Mouse (Mus musculus) c-Kit-negative CD71-positive TER-119-positive erythroid progenitor cells, embryonic 14.5 days (primary cell): ENCODE results near the gene Enah.

ENCODE experiments used
- DNase-seq: peaks from one replicate; pipeline ENCODE4 v3.0.0-alpha.2; 2013; ENCODE audit warnings: low read depth, low spot score

Gene Enah

DNA sequence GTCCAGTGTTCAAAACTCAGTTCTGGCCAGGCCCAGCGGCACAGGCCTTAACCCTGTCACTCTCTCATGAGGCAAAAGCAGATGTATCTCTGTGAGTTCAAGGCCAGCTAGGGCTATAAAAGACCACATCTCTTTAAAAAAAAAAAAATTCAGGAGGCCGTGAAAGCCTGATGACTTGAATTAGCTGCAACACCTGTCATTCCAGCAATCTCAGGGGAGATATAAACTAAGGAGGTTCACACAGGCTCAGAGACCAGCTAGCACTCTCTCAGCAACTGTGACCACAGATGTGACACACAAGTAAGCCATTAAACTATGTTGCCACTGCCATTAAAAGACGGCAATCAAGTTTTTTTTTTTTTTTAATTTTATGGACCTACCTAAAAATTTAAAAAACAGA is 56.0 kb downstream of the Enah start:
- DNase-seq: no peak

DNA sequence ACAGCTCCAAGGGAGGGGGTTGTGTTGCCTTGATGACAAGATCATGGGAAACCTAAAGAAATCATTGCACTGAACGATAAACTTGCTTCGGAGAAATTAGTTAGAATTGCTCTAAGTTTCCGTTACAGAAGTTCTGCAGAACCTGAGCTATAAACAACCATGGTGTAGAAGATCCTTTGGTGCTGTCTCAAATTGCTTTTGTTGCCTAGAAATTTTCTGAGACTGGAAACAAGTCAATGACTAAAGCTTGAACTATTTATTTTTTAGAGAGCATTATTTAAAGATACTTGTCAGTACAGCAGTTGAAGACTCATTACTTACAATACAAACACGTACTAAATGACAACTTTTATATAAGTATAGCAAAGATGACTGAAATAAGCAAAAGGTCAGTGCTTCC is 56.4 kb downstream of the Enah start:
- DNase-seq: no peak

DNA sequence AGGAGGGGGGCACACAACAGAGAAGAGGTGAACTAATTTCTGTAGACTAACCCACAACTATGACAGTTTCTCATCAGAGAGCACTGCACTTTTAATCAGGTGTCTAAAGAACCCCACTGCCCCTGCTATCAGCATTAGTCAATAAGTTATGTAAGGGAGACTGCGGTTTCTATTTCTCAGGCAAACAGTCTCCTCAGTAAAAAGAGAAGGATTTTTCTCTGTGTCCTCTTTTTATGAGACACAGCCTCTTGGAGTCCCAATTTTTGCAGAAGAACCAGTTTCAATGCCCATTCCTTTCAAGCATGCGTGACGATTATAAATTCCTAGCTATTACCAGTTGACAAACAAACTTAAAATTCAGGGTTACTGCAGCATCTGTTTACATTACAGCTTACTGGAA is 59.4 kb downstream of the Enah start:
- no peak for DNase-seq

DNA sequence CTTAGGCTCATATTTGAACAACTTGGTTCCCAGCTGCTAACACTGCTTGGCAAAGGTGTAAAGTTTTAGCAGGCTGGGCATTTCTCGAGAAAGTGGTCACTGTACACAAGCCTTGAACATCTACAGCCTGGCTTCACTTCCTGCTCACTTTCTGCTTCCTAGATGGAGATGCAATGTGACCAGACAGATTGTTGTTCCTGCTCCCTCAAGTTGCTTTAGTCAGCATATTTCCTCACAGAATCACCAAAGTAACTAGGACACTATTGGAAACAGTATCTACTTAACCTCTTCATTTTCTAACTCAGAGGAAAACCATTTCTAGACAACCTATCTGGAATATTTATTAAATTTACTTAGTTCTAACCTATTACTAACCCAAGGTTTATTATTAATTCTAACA is 61.4 kb downstream of the Enah start:
- no peak for DNase-seq

DNA sequence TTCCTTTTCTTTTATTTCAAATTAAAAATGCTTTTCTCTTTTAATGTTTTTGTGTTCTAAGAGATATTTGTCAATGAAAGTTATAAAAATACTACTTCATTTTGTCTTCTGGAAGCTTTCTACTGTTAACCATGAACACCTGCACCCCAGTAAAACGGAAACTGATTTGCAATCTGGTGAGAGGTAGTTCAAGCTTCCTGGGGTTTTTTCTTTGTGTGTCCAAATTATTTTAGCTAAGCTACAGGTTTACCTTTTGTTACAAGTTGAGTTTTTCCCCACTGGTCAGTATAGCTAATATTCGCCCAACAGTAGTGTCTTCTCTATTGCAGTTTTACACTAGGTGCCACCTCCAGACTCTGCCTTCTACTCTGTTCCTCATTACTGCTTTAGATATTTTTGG is 62.1 kb downstream of the Enah start:
- no peak for DNase-seq

DNA sequence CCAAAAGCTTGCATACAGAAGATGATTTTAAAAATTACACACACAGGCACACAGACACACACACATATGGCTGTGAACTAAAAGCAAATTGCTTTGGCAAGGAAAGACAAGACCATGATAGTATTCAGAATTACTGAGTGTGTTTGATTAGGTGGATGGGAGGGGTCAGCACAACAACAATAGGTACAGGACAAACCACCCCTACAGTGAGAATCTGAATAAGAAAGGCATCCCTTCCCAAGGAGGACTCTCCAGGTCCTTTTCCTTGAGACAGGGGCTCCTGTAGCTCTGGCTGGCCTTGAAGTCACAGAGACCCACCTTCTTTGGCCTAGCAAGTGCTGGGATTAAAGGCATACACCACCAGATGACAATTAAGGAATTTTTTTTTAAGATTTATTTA is 66.2 kb downstream of the Enah start:
- no peak for DNase-seq

DNA sequence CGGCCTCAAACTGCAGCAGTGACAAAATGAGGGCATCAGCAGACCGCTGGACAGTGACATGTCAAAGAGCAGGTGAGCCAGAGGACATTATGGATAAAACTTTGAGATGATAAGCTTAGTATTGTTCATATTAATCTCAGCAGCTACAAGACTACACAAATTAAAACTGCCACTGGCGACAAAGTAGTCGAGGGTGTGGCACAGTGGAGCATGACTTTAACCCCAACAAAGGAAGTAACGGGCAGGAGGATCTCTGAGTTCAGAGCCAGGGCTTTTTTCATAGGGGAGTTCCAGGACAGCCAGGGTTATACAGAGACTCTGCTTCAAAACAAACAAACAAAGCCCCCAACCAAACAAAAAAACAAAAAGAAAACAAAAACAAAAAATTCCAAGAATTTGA is 68.5 kb downstream of the Enah start:
- no peak for DNase-seq

DNA sequence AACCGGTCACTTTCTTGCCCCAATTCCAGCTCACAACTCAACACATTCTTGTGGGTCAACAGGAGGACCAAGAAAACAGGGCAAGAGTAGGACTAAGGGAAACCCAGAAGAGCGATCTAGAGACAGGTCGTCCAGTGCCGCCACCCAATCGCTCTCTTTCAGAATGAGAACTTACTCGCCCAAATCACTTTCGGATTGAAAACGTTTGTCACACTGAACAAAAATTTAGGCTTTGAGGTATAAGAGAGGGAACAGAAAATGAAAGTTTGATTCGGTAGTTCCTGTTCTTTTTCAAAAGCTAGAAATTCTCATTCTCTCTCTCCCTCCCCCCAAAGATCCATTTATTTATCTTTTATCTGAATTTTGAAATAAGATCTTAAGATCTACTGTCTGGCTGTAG is 69.1 kb downstream of the Enah start:
- DNase-seq: no peak

DNA sequence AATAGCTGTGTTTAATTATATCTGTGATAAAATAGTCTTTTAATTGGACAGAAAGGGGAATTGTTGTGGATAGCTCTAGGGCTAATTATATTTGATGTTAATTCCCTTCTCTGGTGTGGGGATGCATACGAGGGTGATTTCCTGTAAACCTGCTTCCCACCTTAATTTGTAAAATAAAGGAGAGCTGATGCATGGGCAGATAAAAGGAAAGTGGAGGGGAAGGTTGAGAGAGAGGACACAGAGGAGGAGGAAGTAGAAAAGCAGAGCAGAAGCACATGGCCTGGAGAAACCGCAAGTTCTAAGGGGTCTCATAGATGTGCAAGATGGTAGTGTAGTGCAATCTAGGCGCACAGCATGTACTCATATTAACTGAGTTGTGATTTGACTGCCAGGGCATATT is 71.6 kb downstream of the Enah start:
- no peak for DNase-seq

DNA sequence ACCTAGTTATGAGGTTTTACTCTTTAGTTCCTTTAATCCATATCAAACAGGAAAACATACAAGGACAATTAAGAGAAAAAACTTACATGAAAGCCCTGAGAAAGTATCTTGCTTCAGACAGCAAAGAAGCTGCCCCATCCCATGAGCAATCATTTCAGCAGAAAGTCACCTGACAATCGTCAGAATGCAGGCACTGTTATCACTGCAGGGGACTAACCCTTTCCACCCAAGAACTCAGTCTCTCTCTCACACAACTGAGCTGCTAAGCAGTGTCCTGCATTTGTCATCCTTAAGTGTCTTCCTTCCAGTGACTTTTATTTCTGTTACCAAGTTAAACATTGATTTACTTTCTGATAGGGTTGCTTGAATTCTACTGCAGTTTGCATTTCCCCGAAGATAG is 82.7 kb downstream of the Enah start:
- no peak for DNase-seq

DNA sequence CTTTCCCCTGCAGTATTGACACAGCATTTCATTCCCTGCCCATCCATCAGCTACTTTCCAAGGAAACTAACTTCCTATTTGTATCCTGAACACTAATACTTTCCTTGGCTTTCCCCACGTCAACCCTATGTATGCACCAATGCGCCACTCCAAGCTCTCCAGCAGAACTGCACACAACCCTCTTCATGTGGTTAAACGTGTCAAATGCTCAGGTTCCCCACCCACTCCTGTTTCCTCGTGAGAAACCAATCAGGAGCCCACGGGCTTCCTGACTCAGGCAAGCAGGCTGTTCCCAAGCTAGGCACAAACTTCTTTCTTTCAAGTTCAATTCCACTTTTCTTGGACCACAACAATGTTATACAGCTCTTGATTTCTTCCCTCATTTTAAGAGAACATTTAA is 91.4 kb downstream of the Enah start:
- DNase-seq: no peak

DNA sequence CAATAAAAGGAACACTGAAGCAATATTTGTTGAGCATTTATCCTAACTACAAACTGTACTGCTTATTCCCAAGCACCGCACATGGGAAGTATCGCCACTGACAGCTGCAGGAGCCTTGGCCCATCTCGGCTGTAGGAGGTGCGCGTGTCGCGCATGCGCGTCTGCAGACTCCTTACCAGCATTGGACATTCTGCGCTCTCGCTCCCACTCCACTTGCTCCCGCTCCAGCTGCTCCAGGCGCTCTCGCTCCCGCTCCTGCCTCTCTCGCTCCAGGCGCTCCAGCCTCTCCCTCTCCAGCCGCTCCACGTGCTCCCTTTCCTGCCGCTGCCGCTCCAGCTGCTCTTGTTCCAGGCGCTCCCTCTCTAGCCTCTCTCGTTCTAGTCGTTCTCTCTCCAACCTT is 96.4 kb downstream of the Enah start:
- DNase-seq: no peak

DNA sequence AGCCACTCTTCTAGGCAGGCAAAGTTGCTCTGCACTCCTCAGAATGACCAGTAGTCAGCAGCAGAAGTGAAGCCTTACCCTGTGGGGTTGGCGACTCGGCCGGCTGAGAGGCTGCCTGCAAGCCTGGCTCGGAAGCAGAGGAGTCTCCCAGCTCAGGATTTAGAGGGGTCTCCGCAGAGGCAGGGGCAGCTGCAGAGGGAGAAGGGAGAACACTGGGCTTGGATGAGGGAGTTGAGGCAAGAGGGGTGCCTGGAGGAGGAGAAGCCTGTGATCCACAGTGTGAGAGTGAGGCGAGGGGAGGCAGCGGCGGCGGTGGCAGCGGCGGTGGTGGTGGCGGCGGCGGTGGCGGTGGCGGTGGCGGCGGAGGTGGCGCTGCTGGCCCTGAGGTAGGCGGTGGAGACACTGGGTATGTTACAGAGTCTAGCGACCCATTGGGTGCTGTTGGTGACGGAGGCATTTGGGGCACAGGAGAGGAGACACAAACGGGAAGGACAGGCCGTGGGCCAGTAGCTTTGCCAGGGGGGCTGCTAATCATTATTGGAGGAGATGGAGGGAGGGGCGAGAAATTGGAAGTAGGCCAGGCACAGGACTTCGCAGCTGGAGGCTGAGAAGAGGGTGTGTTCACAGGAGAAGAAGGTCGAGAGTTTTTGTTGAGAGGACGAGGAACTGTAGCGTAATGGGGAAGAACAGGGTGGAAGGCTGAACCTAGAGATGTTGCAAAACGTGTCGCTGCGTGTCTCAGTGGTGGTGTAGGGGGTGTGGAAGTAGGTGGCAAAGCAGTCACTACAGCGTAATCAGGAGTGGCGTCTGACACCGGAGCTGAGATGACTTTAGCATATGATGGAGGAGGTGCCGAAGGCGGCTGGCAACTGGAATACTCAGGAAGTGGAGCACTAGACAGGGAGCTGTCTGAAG is 98.0 kb downstream of the Enah start:
- no peak for DNase-seq

DNA sequence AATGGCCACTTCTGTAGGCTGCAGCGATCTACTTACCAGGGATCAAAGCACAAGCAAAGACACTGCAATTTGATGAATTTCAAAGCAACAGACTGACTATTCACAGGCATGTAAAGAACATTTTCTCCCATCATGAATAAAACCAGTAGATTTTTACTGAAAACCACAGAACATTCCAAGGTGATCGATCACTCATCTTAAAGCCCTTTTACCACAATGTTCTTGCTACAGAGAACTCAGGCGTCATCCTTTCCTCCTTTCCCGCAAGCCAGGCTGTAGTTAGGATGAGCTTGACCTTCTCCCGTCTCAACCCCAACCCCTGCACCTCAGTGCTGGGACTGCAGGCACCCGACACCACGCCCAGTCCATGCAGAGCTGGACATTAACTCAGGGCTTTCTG is 107.9 kb downstream of the Enah start:
- no peak for DNase-seq

DNA sequence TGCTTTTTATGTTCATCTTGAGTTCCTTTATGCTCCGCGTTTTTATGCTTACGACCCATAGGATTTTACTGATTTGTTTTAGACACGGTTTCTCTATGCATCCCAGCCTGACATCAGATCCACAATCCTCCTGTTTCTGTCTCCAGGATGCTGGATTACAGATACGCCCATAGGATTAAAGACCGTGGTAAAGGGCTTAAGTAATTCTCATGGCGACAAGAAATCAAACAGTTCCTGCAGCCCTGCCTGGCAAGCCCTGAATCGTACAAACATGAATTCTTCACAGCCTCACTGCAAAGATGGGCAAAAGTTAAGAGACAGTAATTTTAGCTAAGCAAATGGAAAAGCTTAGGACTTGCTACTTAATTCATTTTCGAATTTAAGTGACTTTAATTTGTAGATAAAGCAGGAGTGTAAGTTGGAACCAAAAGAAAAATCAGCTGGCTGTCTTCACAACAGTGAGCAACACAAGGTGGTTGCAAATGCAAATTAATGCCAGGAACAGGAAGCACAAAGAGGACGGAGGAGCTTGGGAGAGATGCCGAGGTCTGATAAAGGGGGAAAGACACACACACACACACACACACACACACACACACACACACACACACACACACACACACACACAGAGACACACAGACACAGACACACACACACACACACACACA is 118.0 kb downstream of the Enah start:
- DNase-seq: no peak

DNA sequence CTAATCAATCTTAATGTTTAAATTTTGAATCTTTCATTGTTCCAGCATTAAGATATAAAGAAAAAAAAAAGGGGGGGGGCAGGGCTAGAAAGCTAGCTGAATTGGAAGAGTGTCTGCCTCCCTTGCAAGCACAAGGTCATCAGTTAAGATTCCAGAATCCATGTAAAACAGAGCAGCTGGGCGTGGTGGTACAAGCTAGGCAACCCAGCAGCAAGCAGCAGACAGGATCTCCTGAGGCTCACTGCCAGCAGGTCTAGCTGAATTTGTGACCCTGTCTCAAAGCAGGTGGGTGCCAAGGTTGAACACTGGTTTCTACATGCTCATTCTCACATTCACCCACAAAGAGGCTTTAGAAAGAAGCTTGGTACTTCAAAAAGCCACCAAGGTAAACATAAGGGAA is 118.9 kb downstream of the Enah start:
- no peak for DNase-seq

DNA sequence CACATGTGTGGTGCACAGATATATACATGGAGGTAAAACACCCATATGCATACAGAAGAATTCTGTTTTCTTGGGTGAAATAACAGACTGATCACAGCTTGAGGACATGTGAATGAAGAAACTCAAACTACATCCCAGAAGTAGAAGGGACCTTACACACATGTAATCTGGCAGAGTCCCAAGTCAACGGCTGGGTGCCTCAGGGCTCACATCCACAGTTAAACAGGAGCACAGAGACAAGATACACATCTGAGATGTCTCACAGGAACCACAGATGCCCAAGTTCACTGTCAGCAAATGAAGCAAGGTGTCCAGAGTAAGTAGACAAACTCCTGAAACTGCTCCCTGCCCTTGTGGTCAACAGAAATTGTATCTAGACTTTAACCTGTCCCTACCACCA is 120.8 kb downstream of the Enah start:
- no peak for DNase-seq

DNA sequence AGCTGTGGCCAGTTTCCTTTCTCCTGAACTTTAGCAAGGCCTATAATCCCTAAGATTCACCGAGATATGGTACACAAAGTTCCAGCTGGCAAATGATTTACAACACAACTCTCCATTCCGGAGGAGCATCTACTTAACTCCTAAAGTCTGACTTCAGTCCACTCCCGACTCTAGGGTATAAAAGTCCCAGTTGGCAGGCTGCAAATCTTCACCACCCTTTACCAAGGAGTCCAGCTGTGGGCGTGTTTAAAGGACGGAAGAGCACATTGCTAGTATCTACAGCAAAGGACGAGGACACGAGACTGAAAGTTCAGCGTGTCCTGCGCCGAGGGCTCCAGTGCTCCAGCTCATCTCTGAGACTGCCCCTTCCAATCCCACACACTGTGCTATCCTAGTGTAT is 122.8 kb downstream of the Enah start:
- DNase-seq: no peak

DNA sequence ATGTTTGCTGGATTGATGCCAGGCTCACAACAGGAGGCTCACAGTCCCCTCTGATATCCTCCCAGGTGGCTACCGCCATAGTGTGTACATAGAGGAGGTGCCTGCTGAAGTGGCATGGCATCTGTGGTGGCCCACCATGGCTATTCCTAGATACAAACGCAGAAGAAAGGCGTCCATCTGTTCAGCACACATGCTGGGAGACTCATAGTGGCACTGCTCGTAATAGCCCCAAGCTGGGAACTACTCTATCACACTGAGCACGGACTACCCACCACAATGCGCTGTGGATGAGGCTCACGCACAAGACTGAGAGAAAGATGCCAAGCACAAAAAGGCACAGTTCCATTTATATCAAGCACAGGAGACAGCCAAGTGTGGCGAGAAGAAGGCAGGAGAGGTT is 126.1 kb downstream of the Enah start:
- DNase-seq: no peak

DNA sequence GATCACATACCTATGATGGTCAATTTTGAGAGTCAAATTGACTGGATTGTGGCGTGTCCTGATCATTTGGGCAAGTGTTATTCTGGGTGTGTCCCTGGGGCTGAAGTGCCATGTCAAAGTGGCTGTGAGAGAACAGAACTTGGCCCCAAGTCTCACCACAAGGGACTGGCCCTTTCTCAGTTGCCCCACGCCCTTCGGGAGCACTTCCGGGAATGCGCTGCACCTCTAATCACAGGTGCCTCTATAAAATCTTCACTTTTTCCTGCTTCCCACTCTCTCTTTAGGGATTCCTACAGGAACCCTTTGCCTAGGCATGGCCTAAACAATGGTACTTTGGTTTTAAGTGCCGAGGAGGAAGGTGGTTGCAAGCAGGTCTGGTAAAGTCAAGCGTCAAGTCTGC is 130.1 kb downstream of the Enah start:
- no peak for DNase-seq

DNA sequence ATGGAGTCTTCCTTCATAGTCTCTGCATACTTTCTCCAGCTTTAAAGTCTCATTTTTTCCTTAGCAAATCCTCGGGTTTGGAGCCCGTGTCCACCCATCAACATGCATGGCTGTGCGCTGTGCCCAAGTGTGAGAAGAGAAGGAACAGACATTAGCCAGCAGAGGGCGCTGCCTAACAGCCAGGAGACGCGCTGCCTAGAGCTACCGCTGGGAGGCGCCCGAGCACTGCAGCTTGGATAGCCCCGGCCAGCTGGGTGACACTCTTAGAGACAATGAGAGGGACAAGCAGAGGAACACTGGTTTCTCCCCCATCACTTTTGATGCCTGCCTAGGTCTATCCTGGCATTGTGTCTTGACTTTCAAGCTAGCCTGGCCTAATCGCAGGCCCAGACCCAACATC is 131.0 kb downstream of the Enah start:
- DNase-seq: peak; percentile 62

DNA sequence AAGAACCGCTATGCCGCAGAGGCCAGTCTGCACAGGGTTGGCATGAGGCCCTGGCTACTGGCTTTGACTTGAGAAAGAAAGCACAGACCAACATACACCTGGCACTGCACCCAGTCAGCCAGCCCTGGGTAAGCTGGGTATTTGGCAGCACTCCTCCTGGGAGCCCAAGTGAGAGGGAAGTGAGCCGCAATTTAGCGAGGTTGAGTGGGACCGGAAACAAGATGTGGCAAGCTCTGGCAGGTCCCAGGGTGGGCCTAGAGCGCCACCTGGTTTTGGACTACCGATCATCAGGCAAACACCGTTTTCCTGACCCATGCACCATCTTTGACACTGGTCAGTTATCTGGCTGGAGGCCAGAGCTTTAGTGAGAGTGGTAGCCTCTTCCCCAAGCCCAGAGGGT is 138.3 kb downstream of the Enah start:
- DNase-seq: no peak

DNA sequence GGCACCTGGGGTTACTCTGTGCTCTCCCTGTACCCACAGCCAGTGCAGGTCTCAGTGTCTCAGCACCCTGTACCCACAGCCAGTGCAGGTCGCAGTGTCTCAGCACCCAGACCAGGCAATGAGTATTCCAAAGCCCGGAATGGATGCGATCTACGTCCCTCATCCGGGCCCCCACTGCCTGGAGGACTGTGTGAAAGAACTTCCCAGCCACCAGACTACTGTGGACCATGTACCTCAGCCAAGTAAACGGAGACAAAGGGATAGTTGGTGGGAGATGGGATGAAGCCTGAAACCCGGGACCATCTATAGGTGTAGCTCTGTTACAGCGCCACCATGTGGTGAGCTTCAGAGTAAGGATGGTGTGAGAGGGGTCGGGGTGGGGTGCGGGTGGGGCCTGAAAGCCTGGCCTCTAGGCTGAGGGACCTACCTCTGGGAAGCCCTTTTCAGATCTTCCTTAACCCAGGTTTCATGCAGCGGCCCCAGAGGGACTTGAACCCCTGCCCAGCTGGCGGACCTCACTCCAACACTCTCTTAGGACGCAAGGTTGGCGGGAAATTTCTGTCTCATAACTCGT is 139.0 kb downstream of the Enah start:
- DNase-seq: no peak
